Mouse (Mus musculus): ENCODE measurements at regions not wholly inside any gene's neighbourhood (a gene's known extent, or its start where the extent isn't known, plus 50 kb on each side); places are given as distances from the start of the nearest gene placed in this dataset.
"Not testable (repeated sequence)": the region's sequence is repeated elsewhere in the genome, so short reads cannot be mapped to it uniquely, and the experiment has no call there.

- Histone ChIP-seq H3K4me2 (ENCODE audit: low read depth) (no peak overlapping the region), H3K4me3 (no peak overlapping the region), H3K27me3 (ENCODE audit: control insufficient read depth, insufficient read depth, insufficient read length) (no peaks in the 10 kb centered on the region), H3K36me3 (ENCODE audit: control insufficient read depth, insufficient read depth) (no peaks in the 10 kb centered on the region), H3ac (ENCODE audit: control insufficient read depth, insufficient read length) (no peak overlapping the region), H3K79me2 (ENCODE audit: control insufficient read depth, insufficient read depth) (no peaks in the 10 kb centered on the region)
- TF ChIP-seq POLR2AphosphoS2 (IDR thresholded peaks at IDR 0.05; ENCODE audit: insufficient read length, low read depth) (no peak), TCF12 (IDR thresholded peaks at IDR 0.05; ENCODE audit: insufficient read depth, poor library complexity, severe bottlenecking) (no peak), SRF (IDR thresholded peaks at IDR 0.05; ENCODE audit: control insufficient read depth, insufficient read length, low read depth) (no peak), MYOD1 (IDR thresholded peaks at IDR 0.05; ENCODE audit: control insufficient read depth in 1 of 3, insufficient read length in 2 of 3, low read depth in 2 of 3) (no peak), CEBPB (IDR thresholded peaks at IDR 0.05; ENCODE audit: insufficient read depth, poor library complexity, severe bottlenecking) (no peak), REST (IDR thresholded peaks at IDR 0.05; ENCODE audit: insufficient read depth, insufficient read length) (no peak), TCF3 (IDR thresholded peaks at IDR 0.05; ENCODE audit: insufficient read length, low read depth) (no peak), USF1 (IDR thresholded peaks at IDR 0.05; ENCODE audit: low read depth) (no peak), E2F4 (IDR thresholded peaks at IDR 0.05; ENCODE audit: insufficient read depth) (no peak), POLR2A (IDR thresholded peaks at IDR 0.05; ENCODE audit: insufficient read length, low read depth) (no peak), MAX (IDR thresholded peaks at IDR 0.05; ENCODE audit: low read depth) (no peak), MYOG (IDR thresholded peaks at IDR 0.05; ENCODE audit: control insufficient read depth in 1 of 3, insufficient read depth in 1 of 3, insufficient read length in 2 of 3, low read depth in 2 of 3) (no peak)
Measured at GRCm38 (mm10) chr11:45398188-45398587, 453.7 kb upstream of the Clint1 start.

GRCm38 (mm10) chr11:45404377-45405029 is 447.3 kb upstream of the Clint1 start:
- H3K27me3 ChIP-seq (ENCODE audit: control insufficient read depth, insufficient read depth, insufficient read length) = no peaks in the 10 kb centered on the region
- H3K36me3 ChIP-seq (ENCODE audit: control insufficient read depth, insufficient read depth) = no peaks in the 10 kb centered on the region
- H3K4me2 ChIP-seq (ENCODE audit: low read depth) = no peak overlapping the region
- TF ChIP-seq REST (IDR thresholded peaks at IDR 0.05; ENCODE audit: insufficient read depth, insufficient read length) (no peak), TCF3 (IDR thresholded peaks at IDR 0.05; ENCODE audit: insufficient read length, low read depth) (no peak), MYOG (IDR thresholded peaks at IDR 0.05; ENCODE audit: control insufficient read depth in 1 of 3, insufficient read depth in 1 of 3, insufficient read length in 2 of 3, low read depth in 2 of 3) (no peak), MAX (IDR thresholded peaks at IDR 0.05; ENCODE audit: low read depth) (no peak)
- no peak overlapping the region for H3K4me3 ChIP-seq
- no peak overlapping the region for H3ac ChIP-seq (ENCODE audit: control insufficient read depth, insufficient read length)
- no peaks in the 10 kb centered on the region for H3K79me2 ChIP-seq (ENCODE audit: control insufficient read depth, insufficient read depth)

- not testable (repeated sequence) for H3ac ChIP-seq (ENCODE audit: control insufficient read depth, insufficient read length)
Measured at GRCm38 (mm10) chr11:45424066-45424465, 427.8 kb upstream of the Clint1 start.

GRCm38 (mm10) chr11:45440937-45441720 is 410.7 kb upstream of the Clint1 start:
- no peak overlapping the region for H3K4me2 ChIP-seq (ENCODE audit: low read depth)
- H3ac ChIP-seq (ENCODE audit: control insufficient read depth, insufficient read length) = no peak overlapping the region
- no peaks in the 10 kb centered on the region for H3K36me3 ChIP-seq (ENCODE audit: control insufficient read depth, insufficient read depth)
- no peak overlapping the region for H3K4me3 ChIP-seq
- no peaks in the 10 kb centered on the region for H3K27me3 ChIP-seq (ENCODE audit: control insufficient read depth, insufficient read depth, insufficient read length)
- TF ChIP-seq POLR2AphosphoS2 (IDR thresholded peaks at IDR 0.05; ENCODE audit: insufficient read length, low read depth) = no peak
- TF ChIP-seq E2F4 (IDR thresholded peaks at IDR 0.05; ENCODE audit: insufficient read depth) = no peak
- TF ChIP-seq TCF12 (IDR thresholded peaks at IDR 0.05; ENCODE audit: insufficient read depth, poor library complexity, severe bottlenecking) = no peak
- no peak for TF ChIP-seq MAX (IDR thresholded peaks at IDR 0.05; ENCODE audit: low read depth)
- no peak for TF ChIP-seq MYOD1 (IDR thresholded peaks at IDR 0.05; ENCODE audit: control insufficient read depth in 1 of 3, insufficient read length in 2 of 3, low read depth in 2 of 3)
- TF ChIP-seq POLR2A (IDR thresholded peaks at IDR 0.05; ENCODE audit: insufficient read length, low read depth) = no peak
- no peak for TF ChIP-seq MYOG (IDR thresholded peaks at IDR 0.05; ENCODE audit: control insufficient read depth in 1 of 3, insufficient read depth in 1 of 3, insufficient read length in 2 of 3, low read depth in 2 of 3)
- no peak for TF ChIP-seq SRF (IDR thresholded peaks at IDR 0.05; ENCODE audit: control insufficient read depth, insufficient read length, low read depth)
- no peak for TF ChIP-seq USF1 (IDR thresholded peaks at IDR 0.05; ENCODE audit: low read depth)
- TF ChIP-seq REST (IDR thresholded peaks at IDR 0.05; ENCODE audit: insufficient read depth, insufficient read length) = no peak
- no peak for TF ChIP-seq CEBPB (IDR thresholded peaks at IDR 0.05; ENCODE audit: insufficient read depth, poor library complexity, severe bottlenecking)
- no peak for TF ChIP-seq TCF3 (IDR thresholded peaks at IDR 0.05; ENCODE audit: insufficient read length, low read depth)
- H3K79me2 ChIP-seq (ENCODE audit: control insufficient read depth, insufficient read depth) = no peaks in the 10 kb centered on the region

More at GRCm38 (mm10) chr11:45424066-45424465, 427.8 kb upstream of the Clint1 start:
- not testable (repeated sequence) for H3K27me3 ChIP-seq (ENCODE audit: control insufficient read depth, insufficient read depth, insufficient read length); H3K79me2 ChIP-seq (ENCODE audit: control insufficient read depth, insufficient read depth); H3K4me2 ChIP-seq (ENCODE audit: low read depth); H3K36me3 ChIP-seq (ENCODE audit: control insufficient read depth, insufficient read depth); H3K4me3 ChIP-seq

- Histone ChIP-seq H3ac (ENCODE audit: control insufficient read depth, insufficient read length) (no peak overlapping the region), H3K4me3 (no peak overlapping the region), H3K27me3 (ENCODE audit: control insufficient read depth, insufficient read depth, insufficient read length) (no peaks in the 10 kb centered on the region), H3K36me3 (ENCODE audit: control insufficient read depth, insufficient read depth) (no peaks in the 10 kb centered on the region), H3K4me2 (ENCODE audit: low read depth) (no peak overlapping the region), H3K79me2 (ENCODE audit: control insufficient read depth, insufficient read depth) (no peaks in the 10 kb centered on the region)
- TF ChIP-seq MYOG (IDR thresholded peaks at IDR 0.05; ENCODE audit: control insufficient read depth in 1 of 3, insufficient read depth in 1 of 3, insufficient read length in 2 of 3, low read depth in 2 of 3) (no peak), MAX (IDR thresholded peaks at IDR 0.05; ENCODE audit: low read depth) (no peak), POLR2AphosphoS2 (IDR thresholded peaks at IDR 0.05; ENCODE audit: insufficient read length, low read depth) (no peak), TCF3 (IDR thresholded peaks at IDR 0.05; ENCODE audit: insufficient read length, low read depth) (no peak), TCF12 (IDR thresholded peaks at IDR 0.05; ENCODE audit: insufficient read depth, poor library complexity, severe bottlenecking) (no peak), MYOD1 (IDR thresholded peaks at IDR 0.05; ENCODE audit: control insufficient read depth in 1 of 3, insufficient read length in 2 of 3, low read depth in 2 of 3) (no peak), USF1 (IDR thresholded peaks at IDR 0.05; ENCODE audit: low read depth) (no peak), POLR2A (IDR thresholded peaks at IDR 0.05; ENCODE audit: insufficient read length, low read depth) (no peak)
Measured at GRCm38 (mm10) chr11:45446512-45446911, 405.3 kb upstream of the Clint1 start.
